Mouse (Mus musculus) liver, adult 2 months (tissue): Measurements from ENCODE around the gene Caskin1.

ENCODE experiments used
- CTCF ChIP-seq: fragments of 200-500 bp; IDR thresholded peaks from 2 replicates; pipeline ENCODE4 v1.5.1; 2011; ENCODE audit warnings: low read depth, low read length, control low read depth
- POLR2A ChIP-seq: fragments of 200-500 bp; IDR thresholded peaks from 2 replicates; pipeline ENCODE4 v1.6.1; 2011; ENCODE audit warnings: low read length, control low read depth; ENCODE audit not compliant: insufficient read depth; ENCODE audit errors: extremely low read depth

DNA sequence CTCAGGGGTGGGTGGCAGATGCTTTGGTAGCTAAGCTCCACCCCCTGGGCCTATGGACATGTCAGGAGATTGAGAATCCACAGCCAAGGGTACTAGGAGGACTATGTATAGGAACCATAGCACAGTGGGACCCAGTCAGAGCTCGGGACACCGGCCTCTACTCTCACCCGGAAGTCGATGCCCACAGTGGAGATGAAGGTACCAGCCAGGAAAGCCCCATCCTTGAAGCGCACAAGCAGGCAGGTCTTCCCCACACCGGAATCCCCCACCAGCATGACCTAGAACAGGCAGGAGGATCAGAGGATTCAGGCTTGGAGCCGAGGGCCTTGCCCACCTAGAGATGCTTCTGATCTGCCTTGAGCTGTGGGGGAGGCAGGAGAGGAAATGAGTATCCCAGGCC lies 43.6 kb downstream of the Caskin1 start:
- no peak for TF ChIP-seq POLR2A
- TF ChIP-seq CTCF, result no peak
